Mouse (Mus musculus) v-Abl transformed pro-B cells (cell line): ENCODE data around the gene Ramac.

Experiments used
- in situ Hi-C, 2 experiments: fragments of 400-800 bp; cut with MboI; formaldehyde crosslinking; loops; one replicate each; pipeline ENCODE4 v1.15.1; 2025; ENCODE audit not compliant: unreplicated experiment in 2 of 2

Ramac gene

DNA sequence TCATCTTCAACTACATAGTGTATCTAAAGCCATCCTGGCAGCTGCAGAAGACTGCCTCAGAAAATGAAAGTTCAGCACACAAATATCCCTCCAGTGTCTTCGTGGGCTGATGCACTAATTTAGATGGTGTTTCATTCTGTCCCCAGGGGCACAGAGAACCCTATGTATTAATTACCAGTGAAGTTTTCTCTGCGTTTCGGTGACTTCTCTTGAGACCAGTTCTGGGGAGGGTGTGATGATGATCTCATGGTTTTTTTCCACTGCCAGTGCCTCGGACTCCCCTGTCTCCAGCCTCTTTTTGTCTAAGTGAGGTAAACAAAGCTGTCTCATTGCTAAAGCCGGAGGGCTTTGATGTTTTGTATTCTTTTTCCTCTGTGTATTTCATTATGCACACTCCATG is 12.6 kb downstream of the Ramac start:
- in situ Hi-C loops = loop anchor here (25.0 kb wide), 2 partner anchors 487 to 613 kb away; no protein-coding TSS in a partner anchor

DNA sequence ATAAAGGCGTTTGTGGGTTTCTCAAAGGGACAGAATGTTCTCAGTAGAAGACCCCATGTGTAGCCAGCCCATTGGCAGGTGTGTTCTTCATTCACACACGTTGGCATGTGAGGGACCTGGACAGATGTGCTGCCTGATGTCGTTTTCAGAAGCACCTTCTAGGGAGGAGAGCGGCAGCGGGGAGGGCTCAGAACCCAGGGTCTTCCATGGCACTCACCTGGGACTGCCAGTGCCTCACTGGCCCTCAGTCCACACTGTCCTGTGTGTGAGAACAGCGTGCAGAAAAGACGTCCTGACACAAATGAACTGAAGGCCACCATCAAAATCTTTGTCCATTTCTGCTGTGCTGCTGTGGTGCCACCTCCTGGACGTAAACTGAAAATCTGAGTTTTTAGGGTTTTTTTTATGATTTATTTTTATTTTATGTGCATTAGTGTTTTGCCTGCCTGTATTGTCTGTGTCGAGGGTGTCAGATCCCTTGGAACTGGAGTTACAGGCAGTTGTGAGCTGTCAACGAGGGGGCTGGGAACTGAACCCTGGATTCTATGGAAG is 15.0 kb downstream of the Ramac start:
- in situ Hi-C loops = loop anchor here (25.0 kb wide), 2 partner anchors 485 to 615 kb away; no protein-coding TSS in a partner anchor

DNA sequence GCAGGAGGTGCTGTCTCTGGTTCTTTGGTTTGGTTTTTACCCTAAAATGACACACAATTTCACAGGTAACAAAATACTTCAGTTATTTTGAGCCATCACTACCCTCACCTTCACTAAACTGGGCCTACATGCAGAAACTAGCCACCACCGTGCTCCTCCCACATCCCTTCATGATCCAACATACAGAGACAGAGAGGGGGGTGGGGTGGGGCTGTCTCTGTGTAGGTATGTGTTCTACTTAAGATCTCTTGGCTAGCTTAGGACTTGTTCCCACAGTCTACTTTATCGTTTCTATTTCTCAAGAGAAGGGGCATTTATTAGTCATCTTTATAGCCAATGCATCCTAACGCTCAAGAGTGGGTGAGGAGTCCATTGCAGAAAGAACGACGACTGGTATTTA is 25.8 kb downstream of the Ramac start:
- in situ Hi-C loops = loop anchor here (5.0 to 25.0 kb wide), 10 partner anchors 74 to 626 kb away; no protein-coding TSS in a partner anchor

DNA sequence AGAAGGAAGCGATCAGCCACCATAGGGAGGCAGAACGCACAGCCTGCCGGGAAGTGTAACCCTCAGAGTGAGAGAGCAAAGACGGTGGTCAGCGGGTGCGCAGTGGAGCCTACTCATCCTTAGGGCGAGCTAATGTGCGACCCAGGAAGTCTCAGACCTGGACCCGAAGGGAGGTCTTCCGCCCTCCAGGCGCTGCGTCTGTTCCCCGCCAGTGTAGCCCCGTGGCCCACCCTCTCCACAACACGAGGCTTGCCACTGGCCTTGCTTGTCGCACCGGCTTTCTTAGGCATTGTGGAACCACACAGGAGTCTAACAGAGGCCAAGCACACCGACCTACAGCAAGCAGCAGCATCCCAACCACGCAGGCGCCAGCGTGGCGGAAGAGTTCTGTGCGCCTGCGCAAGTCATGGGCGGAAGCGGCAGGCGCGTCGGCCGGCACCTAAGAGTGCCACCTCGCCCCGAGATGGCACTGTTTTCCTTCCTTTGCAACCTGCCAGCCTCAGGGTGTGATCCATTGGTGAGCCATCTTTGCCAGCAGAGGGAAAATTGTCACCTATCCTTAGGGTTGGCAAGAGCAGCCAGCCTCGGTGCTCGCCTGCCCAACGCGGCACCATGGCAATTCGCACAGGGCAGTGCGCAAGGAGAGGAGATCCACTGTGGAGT is 26.5 kb downstream of the Ramac start, which contains the start of gene 3110040N11Rik:
Gene 3110040N11Rik, minus strand, starts transcription at position 384 of the 663 bp plus-strand sequence.
- in situ Hi-C loops = loop anchor here (5.0 to 25.0 kb wide), 10 partner anchors 73 to 627 kb away; no protein-coding TSS in a partner anchor

DNA sequence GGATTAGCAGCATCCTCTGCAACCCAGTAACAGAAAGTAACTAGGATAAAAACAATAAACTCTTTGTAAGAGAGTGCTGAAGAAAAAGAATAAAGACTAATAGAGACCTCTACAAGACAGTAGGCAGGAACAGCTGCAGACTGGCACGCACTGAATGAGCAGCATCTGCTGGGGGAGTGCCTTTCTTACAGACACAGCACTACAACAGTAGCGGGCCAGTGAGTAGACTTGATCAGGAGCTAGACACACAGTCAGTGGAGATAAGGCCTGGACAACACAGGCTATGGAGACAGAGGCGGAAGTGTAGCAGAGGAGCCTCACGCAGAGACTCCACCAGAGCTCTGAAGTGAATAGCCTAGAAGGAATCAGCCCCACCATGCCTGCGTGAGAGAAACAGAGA is 43.3 kb downstream of the Ramac start:
- in situ Hi-C loops = no loop called here
